Mouse (Mus musculus) frontal cortex, adult 2 months (tissue): ENCODE data around the gene Myrf. TPM values are rescaled to one million over a fixed set of nuclear protein-coding genes. Genes with fewer than 3 reads are reported as not detected.

Experiments
- DNase-seq, 2 experiments: peaks; one replicate each; pipeline ENCODE4 v3.0.0; 2022; ENCODE audit warnings: low spot score in 1 of 2; ENCODE audit errors: extremely low spot score in 1 of 2
- polyA plus RNA-seq: library from polyadenylated mRNA; depleted of rRNA; stranded (reverse); fragments of >200 nt; gene quantifications from 2 replicates; pipeline ENCODE4 v1.2.3, GENCODE M21; 2012; rRNA removed

Myrf gene
- 13.4 and 14.4 TPM in 2 replicates for polyA plus RNA-seq

GRCm38 (mm10) chr19:10240654-10241305 lies at the start of gene Myrf:
Myrf (minus strand) TSS chr19:10240748.
- peak in 1 of 2 experiments; percentile 77 for DNase-seq

- DNase-seq, result no peak
Observed at GRCm38 (mm10) chr19:10289609-10290150, 49.1 kb upstream of the Myrf start.

- DNase-seq, result peak in 1 of 2 experiments; percentile 67
Observed at GRCm38 (mm10) chr19:10288125-10289040, 47.8 kb upstream of the Myrf start.

GRCm38 (mm10) chr19:10286458-10286872 lies 45.9 kb upstream of the Myrf start:
- DNase-seq, result no peak

- peak in 1 of 2 experiments; percentile 61 for DNase-seq
Observed at GRCm38 (mm10) chr19:10280771-10281540, 40.4 kb upstream of the Myrf start.

GRCm38 (mm10) chr19:10279668-10280067 lies 39.1 kb upstream of the Myrf start:
- DNase-seq, result no peak

GRCm38 (mm10) chr19:10278669-10279324 lies 38.2 kb upstream of the Myrf start:
- DNase-seq, result no peak

GRCm38 (mm10) chr19:10277759-10278158 lies 37.2 kb upstream of the Myrf start:
- no peak for DNase-seq

GRCm38 (mm10) chr19:10277331-10277730 lies 36.8 kb upstream of the Myrf start:
- no peak for DNase-seq

- DNase-seq, result peak in 1 of 2 experiments; percentile 68
Observed at GRCm38 (mm10) chr19:10276483-10277144, 36.1 kb upstream of the Myrf start.

- DNase-seq, result no peak
Observed at GRCm38 (mm10) chr19:10274056-10274455, 33.5 kb upstream of the Myrf start.

- DNase-seq, result peak; percentile 68 to 86
Observed at GRCm38 (mm10) chr19:10272746-10273145, 32.2 kb upstream of the Myrf start.

- DNase-seq, result no peak
Observed at GRCm38 (mm10) chr19:10271592-10271991, 31.0 kb upstream of the Myrf start.

- DNase-seq, result no peak
Observed at GRCm38 (mm10) chr19:10270356-10270755, 29.8 kb upstream of the Myrf start.

- DNase-seq, result no peak
Observed at GRCm38 (mm10) chr19:10268851-10269250, 28.3 kb upstream of the Myrf start.

GRCm38 (mm10) chr19:10267953-10268352 lies 27.4 kb upstream of the Myrf start:
- DNase-seq, result no peak

- no peak for DNase-seq
Observed at GRCm38 (mm10) chr19:10267057-10267456, 26.5 kb upstream of the Myrf start.

- DNase-seq, result peak in 1 of 2 experiments; percentile 81
Observed at GRCm38 (mm10) chr19:10266196-10266850, 25.8 kb upstream of the Myrf start.

GRCm38 (mm10) chr19:10261369-10261768 lies 20.8 kb upstream of the Myrf start:
- DNase-seq, result no peak
